Mouse (Mus musculus): Measurements from ENCODE around the gene Ucn. TPM values are rescaled to one million over a fixed set of nuclear protein-coding genes. Genes with fewer than 3 reads are reported as not detected.

The Ucn gene
- total and polyA plus RNA-seq, 3 experiments: not detected

- TF ChIP-seq POLR2AphosphoS5 (IDR thresholded peaks at IDR 0.05; ENCODE audit: insufficient replicate concordance, low read depth, low read length): no peak
- no peak for TF ChIP-seq TAL1 (conservative IDR thresholded peaks at IDR 0.05; ENCODE audit: low read depth, low read length)
- no peak for TF ChIP-seq GATA1 (IDR thresholded peaks at IDR 0.05; ENCODE audit: borderline replicate concordance, low read length)
- no peak for TF ChIP-seq CTCF (IDR thresholded peaks at IDR 0.05; ENCODE audit: low read depth, low read length)
- no peak for TF ChIP-seq GATA2 (IDR thresholded peaks at IDR 0.05; ENCODE audit: borderline replicate concordance, low read depth, low read length)
- no peak for ATAC-seq (ENCODE audit: extremely low read depth, insufficient number of reproducible peaks, low FRiP score, poor library complexity, severe bottlenecking)
- Histone ChIP-seq H3K4me3 (ENCODE audit: low read depth, low read length) (no peak overlapping the region), H3K4me1 (ENCODE audit: insufficient read depth, low read depth, low read length) (peaks cover 6% of the 10 kb centered on the region), H3K9me3 (replicated peaks) (peaks cover 7% of the 10 kb centered on the region; the same call in 1 of the 2 replicates), H3K27me3 (ENCODE audit: insufficient read depth, low read length) (peaks cover 51% of the 10 kb centered on the region), H3K36me3 (replicated peaks) (no peaks in the 10 kb centered on the region)
- DNase-seq (ENCODE audit: low spot score): no peak
These were observed 42.7 kb downstream of the Ucn start for GRCm38 (mm10) chr5:31095711-31096480.

GRCm38 (mm10) chr5:31094799-31095691, 43.6 kb downstream of the Ucn start:
- TF ChIP-seq GATA2 (IDR thresholded peaks at IDR 0.05; ENCODE audit: borderline replicate concordance, low read depth, low read length) (no peak), TAL1 (conservative IDR thresholded peaks at IDR 0.05; ENCODE audit: low read depth, low read length) (no peak), POLR2AphosphoS5 (IDR thresholded peaks at IDR 0.05; ENCODE audit: insufficient replicate concordance, low read depth, low read length) (no peak), CTCF (IDR thresholded peaks at IDR 0.05; ENCODE audit: low read depth, low read length) (no peak), GATA1 (IDR thresholded peaks at IDR 0.05; ENCODE audit: borderline replicate concordance, low read length) (no peak)
- Histone ChIP-seq H3K27me3 (ENCODE audit: insufficient read depth, low read length) (peaks cover 60% of the 10 kb centered on the region), H3K9me3 (replicated peaks) (peaks cover 7% of the 10 kb centered on the region; the same call in 1 of the 2 replicates), H3K36me3 (replicated peaks) (no peaks in the 10 kb centered on the region), H3K4me1 (ENCODE audit: insufficient read depth, low read depth, low read length) (peaks cover 6% of the 10 kb centered on the region), H3K4me3 (ENCODE audit: low read depth, low read length) (no peak overlapping the region; the same call in 1 of the 2 replicates)
- ATAC-seq (ENCODE audit: extremely low read depth, insufficient number of reproducible peaks, low FRiP score, poor library complexity, severe bottlenecking) (no peak), DNase-seq (ENCODE audit: low spot score) (no peak)

GRCm38 (mm10) chr5:31094100-31094798, 44.4 kb downstream of the Ucn start:
- TF ChIP-seq TAL1 (conservative IDR thresholded peaks at IDR 0.05; ENCODE audit: low read depth, low read length): no peak
- no peak for TF ChIP-seq GATA2 (IDR thresholded peaks at IDR 0.05; ENCODE audit: borderline replicate concordance, low read depth, low read length)
- no peak for TF ChIP-seq GATA1 (IDR thresholded peaks at IDR 0.05; ENCODE audit: borderline replicate concordance, low read length)
- no peak for TF ChIP-seq POLR2AphosphoS5 (IDR thresholded peaks at IDR 0.05; ENCODE audit: insufficient replicate concordance, low read depth, low read length)
- TF ChIP-seq CTCF (IDR thresholded peaks at IDR 0.05; ENCODE audit: low read depth, low read length): no peak
- DNase-seq (ENCODE audit: low spot score) (no peak), ATAC-seq (ENCODE audit: extremely low read depth, insufficient number of reproducible peaks, low FRiP score, poor library complexity, severe bottlenecking) (no peak)
- Histone ChIP-seq H3K4me1 (ENCODE audit: insufficient read depth, low read depth, low read length) (peaks cover 6% of the 10 kb centered on the region), H3K4me3 (ENCODE audit: low read depth, low read length) (no peak overlapping the region), H3K27me3 (ENCODE audit: insufficient read depth, low read length) (peaks cover 64% of the 10 kb centered on the region), H3K36me3 (replicated peaks) (no peaks in the 10 kb centered on the region), H3K9me3 (replicated peaks) (peaks cover 7% of the 10 kb centered on the region; the same call in 1 of the 2 replicates)

- TF ChIP-seq TAL1 (conservative IDR thresholded peaks at IDR 0.05; ENCODE audit: low read depth, low read length): no peak
- TF ChIP-seq GATA2 (IDR thresholded peaks at IDR 0.05; ENCODE audit: borderline replicate concordance, low read depth, low read length): no peak
- no peak for TF ChIP-seq POLR2AphosphoS5 (IDR thresholded peaks at IDR 0.05; ENCODE audit: insufficient replicate concordance, low read depth, low read length)
- no peak for TF ChIP-seq CTCF (IDR thresholded peaks at IDR 0.05; ENCODE audit: low read depth, low read length)
- TF ChIP-seq GATA1 (IDR thresholded peaks at IDR 0.05; ENCODE audit: borderline replicate concordance, low read length): no peak
- Histone ChIP-seq H3K4me1 (ENCODE audit: insufficient read depth, low read depth, low read length) (peaks cover 6% of the 10 kb centered on the region), H3K36me3 (replicated peaks) (no peaks in the 10 kb centered on the region), H3K4me3 (ENCODE audit: low read depth, low read length) (no peak overlapping the region; the same call in 1 of the 2 replicates), H3K9me3 (replicated peaks) (peaks cover 7% of the 10 kb centered on the region; the same call in 1 of the 2 replicates), H3K27me3 (ENCODE audit: insufficient read depth, low read length) (peaks cover 71% of the 10 kb centered on the region)
- DNase-seq (ENCODE audit: low spot score): no peak
- no peak for ATAC-seq (ENCODE audit: extremely low read depth, insufficient number of reproducible peaks, low FRiP score, poor library complexity, severe bottlenecking)
These were observed 45.2 kb downstream of the Ucn start for GRCm38 (mm10) chr5:31093151-31094041.

- Histone ChIP-seq H3K9me3 (replicated peaks) (peaks cover 7% of the 10 kb centered on the region; the same call in 1 of the 2 replicates), H3K27me3 (ENCODE audit: insufficient read depth, low read length) (peaks cover 79% of the 10 kb centered on the region), H3K36me3 (replicated peaks) (no peaks in the 10 kb centered on the region), H3K4me1 (ENCODE audit: insufficient read depth, low read depth, low read length) (peaks cover 6% of the 10 kb centered on the region), H3K4me3 (ENCODE audit: low read depth, low read length) (no peak overlapping the region)
- DNase-seq (ENCODE audit: low spot score): no peak
- TF ChIP-seq CTCF (IDR thresholded peaks at IDR 0.05; ENCODE audit: low read depth, low read length) (no peak), POLR2AphosphoS5 (IDR thresholded peaks at IDR 0.05; ENCODE audit: insufficient replicate concordance, low read depth, low read length) (no peak), GATA1 (IDR thresholded peaks at IDR 0.05; ENCODE audit: borderline replicate concordance, low read length) (no peak)
- ATAC-seq (ENCODE audit: extremely low read depth, insufficient number of reproducible peaks, low FRiP score, poor library complexity, severe bottlenecking): no peak
These were observed 46.2 kb downstream of the Ucn start for GRCm38 (mm10) chr5:31092231-31092975.

Other genes starting within 250 kb of the Ucn start
Only the 20 nearest of the 25 such genes appear.
- not detected in 2 replicates for gene Tcf23, start 170.2 kb downstream of the Ucn start, total RNA-seq (2014; fragmentation: Nextera tagmentation)
- 0.12 TPM in 1 of 2 replicates, not detected in the other for gene Tcf23, start 170.2 kb downstream of the Ucn start, total RNA-seq (2017)
- gene Tcf23, start 170.2 kb downstream of the Ucn start, polyA plus RNA-seq (2012): not detected in 2 replicates
- 81.9 and 89.6 TPM in 2 replicates for gene Atraid, start 90.5 kb downstream of the Ucn start, total RNA-seq (2014; fragmentation: Nextera tagmentation)
- 50.0 and 54.0 TPM in 2 replicates for gene Atraid, start 90.5 kb downstream of the Ucn start, total RNA-seq (2017)
- gene Atraid, start 90.5 kb downstream of the Ucn start, polyA plus RNA-seq (2012): 11.6 and 15.6 TPM in 2 replicates
- gene Slc5a6, start 89.9 kb downstream of the Ucn start, total RNA-seq (2014; fragmentation: Nextera tagmentation): 3.2 and 4.0 TPM in 2 replicates
- 2.2 and 5.2 TPM in 2 replicates for gene Slc5a6, start 89.9 kb downstream of the Ucn start, total RNA-seq (2017)
- 9.5 and 11.9 TPM in 2 replicates for gene Slc5a6, start 89.9 kb downstream of the Ucn start, polyA plus RNA-seq (2012)
- 87.7 and 102 TPM in 2 replicates for gene Cad, start 84.0 kb downstream of the Ucn start, total RNA-seq (2014; fragmentation: Nextera tagmentation)
- 18.5 and 20.2 TPM in 2 replicates for gene Cad, start 84.0 kb downstream of the Ucn start, total RNA-seq (2017)
- gene Cad, start 84.0 kb downstream of the Ucn start, polyA plus RNA-seq (2012): 426 and 438 TPM in 2 replicates
- gene Dnajc5g, start 32.5 kb downstream of the Ucn start, total RNA-seq (2014; fragmentation: Nextera tagmentation): not detected in 2 replicates
- not detected in 2 replicates for gene Dnajc5g, start 32.5 kb downstream of the Ucn start, total RNA-seq (2017)
- not detected in 2 replicates for gene Dnajc5g, start 32.5 kb downstream of the Ucn start, polyA plus RNA-seq (2012)
- gene Slc30a3, start 30.6 kb downstream of the Ucn start, total RNA-seq (2014; fragmentation: Nextera tagmentation): not detected in 2 replicates
- gene Slc30a3, start 30.6 kb downstream of the Ucn start, total RNA-seq (2017): 0.05 TPM in 1 of 2 replicates, not detected in the other
- gene Slc30a3, start 30.6 kb downstream of the Ucn start, polyA plus RNA-seq (2012): not detected in 2 replicates
- gene Trim54, start 22.1 kb downstream of the Ucn start, total RNA-seq (2014; fragmentation: Nextera tagmentation): not detected in 2 replicates
- gene Trim54, start 22.1 kb downstream of the Ucn start, total RNA-seq (2017): not detected in 2 replicates
- gene Trim54, start 22.1 kb downstream of the Ucn start, polyA plus RNA-seq (2012): not detected in 2 replicates
- gene Mpv17, start 15.4 kb upstream of the Ucn start, total RNA-seq (2014; fragmentation: Nextera tagmentation): 56.6 and 78.2 TPM in 2 replicates
- 69.8 and 70.3 TPM in 2 replicates for gene Mpv17, start 15.4 kb upstream of the Ucn start, total RNA-seq (2017)
- 27.7 and 31.2 TPM in 2 replicates for gene Mpv17, start 15.4 kb upstream of the Ucn start, polyA plus RNA-seq (2012)
- gene Gm29609, start 41.1 kb upstream of the Ucn start, total RNA-seq (2014; fragmentation: Nextera tagmentation): 5.4 and 7.1 TPM in 2 replicates
- gene Gm29609, start 41.1 kb upstream of the Ucn start, total RNA-seq (2017): 2.8 and 4.4 TPM in 2 replicates
- 4.3 and 7.2 TPM in 2 replicates for gene Gm29609, start 41.1 kb upstream of the Ucn start, polyA plus RNA-seq (2012)
- gene Gtf3c2, start 41.3 kb upstream of the Ucn start, total RNA-seq (2014; fragmentation: Nextera tagmentation): 161 and 164 TPM in 2 replicates
- 51.1 and 65.1 TPM in 2 replicates for gene Gtf3c2, start 41.3 kb upstream of the Ucn start, total RNA-seq (2017)
- 57.0 and 88.3 TPM in 2 replicates for gene Gtf3c2, start 41.3 kb upstream of the Ucn start, polyA plus RNA-seq (2012)
- 35.3 and 42.8 TPM in 2 replicates for gene Snx17, start 54.4 kb upstream of the Ucn start, total RNA-seq (2014; fragmentation: Nextera tagmentation)
- 56.5 and 65.1 TPM in 2 replicates for gene Snx17, start 54.4 kb upstream of the Ucn start, total RNA-seq (2017)
- gene Snx17, start 54.4 kb upstream of the Ucn start, polyA plus RNA-seq (2012): 36.0 and 37.0 TPM in 2 replicates
- gene Eif2b4, start 54.6 kb upstream of the Ucn start, total RNA-seq (2014; fragmentation: Nextera tagmentation): 43.3 and 104 TPM in 2 replicates
- gene Eif2b4, start 54.6 kb upstream of the Ucn start, total RNA-seq (2017): 43.6 and 49.3 TPM in 2 replicates
- gene Eif2b4, start 54.6 kb upstream of the Ucn start, polyA plus RNA-seq (2012): 139 and 201 TPM in 2 replicates
- gene Zfp513, start 63.5 kb upstream of the Ucn start, total RNA-seq (2014; fragmentation: Nextera tagmentation): 9.4 and 12.2 TPM in 2 replicates
- 7.0 and 7.6 TPM in 2 replicates for gene Zfp513, start 63.5 kb upstream of the Ucn start, total RNA-seq (2017)
- 35.7 and 48.2 TPM in 2 replicates for gene Zfp513, start 63.5 kb upstream of the Ucn start, polyA plus RNA-seq (2012)
- 168 and 173 TPM in 2 replicates for gene Ppm1g, start 81.9 kb upstream of the Ucn start, total RNA-seq (2014; fragmentation: Nextera tagmentation)
- gene Ppm1g, start 81.9 kb upstream of the Ucn start, total RNA-seq (2017): 158 and 176 TPM in 2 replicates
- gene Ppm1g, start 81.9 kb upstream of the Ucn start, polyA plus RNA-seq (2012): 297 and 362 TPM in 2 replicates
- gene Nrbp1, start 102.0 kb upstream of the Ucn start, total RNA-seq (2014; fragmentation: Nextera tagmentation): 38.2 and 49.6 TPM in 2 replicates
- gene Nrbp1, start 102.0 kb upstream of the Ucn start, total RNA-seq (2017): 76.8 and 77.1 TPM in 2 replicates
- 15.1 and 17.3 TPM in 2 replicates for gene Nrbp1, start 102.0 kb upstream of the Ucn start, polyA plus RNA-seq (2012)
- not detected in 2 replicates for gene Gm9970, start 102.4 kb upstream of the Ucn start, total RNA-seq (2014; fragmentation: Nextera tagmentation)
- gene Gm9970, start 102.4 kb upstream of the Ucn start, total RNA-seq (2017): 0.29 TPM in 1 of 2 replicates, not detected in the other
- 0.10 and 0.18 TPM in 2 replicates for gene Gm9970, start 102.4 kb upstream of the Ucn start, polyA plus RNA-seq (2012)
- gene Krtcap3, start 112.9 kb upstream of the Ucn start, total RNA-seq (2014; fragmentation: Nextera tagmentation): 3.8 and 8.8 TPM in 2 replicates
- gene Krtcap3, start 112.9 kb upstream of the Ucn start, total RNA-seq (2017): 6.4 and 10.5 TPM in 2 replicates
- gene Krtcap3, start 112.9 kb upstream of the Ucn start, polyA plus RNA-seq (2012): 9.4 and 11.8 TPM in 2 replicates
- gene Ift172, start 152.3 kb upstream of the Ucn start, total RNA-seq (2014; fragmentation: Nextera tagmentation): 19.0 and 21.5 TPM in 2 replicates
- gene Ift172, start 152.3 kb upstream of the Ucn start, total RNA-seq (2017): 24.2 and 24.3 TPM in 2 replicates
- gene Ift172, start 152.3 kb upstream of the Ucn start, polyA plus RNA-seq (2012): 32.5 and 37.8 TPM in 2 replicates
- not detected in 2 replicates for gene Fndc4, start 157.3 kb upstream of the Ucn start, total RNA-seq (2014; fragmentation: Nextera tagmentation)
- gene Fndc4, start 157.3 kb upstream of the Ucn start, total RNA-seq (2017): 0.38 TPM in 1 of 2 replicates, not detected in the other
- gene Fndc4, start 157.3 kb upstream of the Ucn start, polyA plus RNA-seq (2012): not detected in 2 replicates
- 0.23 TPM in 1 of 2 replicates, not detected in the other for gene Gckr, start 158.6 kb upstream of the Ucn start, total RNA-seq (2014; fragmentation: Nextera tagmentation)
- 0.05 and 0.23 TPM in 2 replicates for gene Gckr, start 158.6 kb upstream of the Ucn start, total RNA-seq (2017)
- gene Gckr, start 158.6 kb upstream of the Ucn start, polyA plus RNA-seq (2012): not detected in 2 replicates

Measured in G1E (cell line).